Mouse (Mus musculus) kidney, postnatal 0 days (tissue): ENCODE measurements at regions not wholly inside any gene's neighbourhood (a gene's known extent, or its start where the extent isn't known, plus 50 kb on each side); places are given as distances from the start of the nearest gene placed in this dataset.

Experiments
- ATAC-seq: fragments of 200-750 bp; cut with Nextera tagmentation; replicated peaks from 2 replicates; pipeline ENCODE4 v1.8.0; 2017; ENCODE audit warnings: low read depth, moderate number of reproducible peaks, moderate TSS enrichment, moderate library complexity; ENCODE audit not compliant: low FRiP score
- DNase-seq: peaks from one replicate; pipeline ENCODE4 v3.0.0-alpha.2; 2016; ENCODE audit warnings: low spot score
- H3K27ac ChIP-seq: fragments of 300-500 bp; sonication (generic); 2 replicates; pipeline ENCODE4 v1.5.1; 2014; ENCODE audit warnings: mild to moderate bottlenecking
- H3K27me3 ChIP-seq: fragments of 300-500 bp; sonication (generic); 2 replicates; pipeline ENCODE4 v1.6.1; 2014; ENCODE audit warnings: low read length, mixed read lengths; ENCODE audit not compliant: insufficient read depth
- H3K36me3 ChIP-seq: fragments of 300-500 bp; sonication (generic); 2 replicates; pipeline ENCODE4 v1.6.1; 2014; ENCODE audit warnings: low read length, mixed read lengths; ENCODE audit not compliant: insufficient read depth
- H3K4me1 ChIP-seq: fragments of 300-500 bp; sonication (generic); replicated peaks from 2 replicates; pipeline ENCODE4 v1.6.1; 2014; ENCODE audit warnings: antibody characterized with exemption, low read length, mixed read lengths; ENCODE audit not compliant: insufficient read depth
- H3K4me2 ChIP-seq: fragments of 300-500 bp; sonication (generic); 2 replicates; pipeline ENCODE4 v1.6.1; 2014; ENCODE audit warnings: mild to moderate bottlenecking, low read length, moderate library complexity, mixed read lengths
- H3K4me3 ChIP-seq: fragments of 300-500 bp; sonication (generic); replicated peaks from 2 replicates; pipeline ENCODE4 v1.5.1; 2014; ENCODE audit warnings: low read depth, low read length
- H3K9ac ChIP-seq: fragments of 300-500 bp; sonication (generic); 2 replicates; pipeline ENCODE4 v1.6.1; 2014; ENCODE audit warnings: low read depth, low read length
- H3K9me3 ChIP-seq: fragments of 300-500 bp; sonication (generic); replicated peaks from 2 replicates; pipeline ENCODE4 v1.6.1; 2016; ENCODE audit warnings: low read length, inconsistent platforms, mixed read lengths
- CTCF ChIP-seq: IDR thresholded peaks from 2 replicates; pipeline ENCODE4 v1.5.1; 2016; ENCODE audit warnings: antibody characterized with exemption, low read depth, mild to moderate bottlenecking, moderate library complexity
- WGBS: fragments of 180-500 bp; shearing (Covaris S2); extraction: QIAGEN DNeasy Blood & Tissue Kit; methylation state at CpG from one replicate; pipeline ENCODE4 v1.1.7; 2014; 5-methylcytosine and 5-hydroxymethylcytosine counted together

DNA sequence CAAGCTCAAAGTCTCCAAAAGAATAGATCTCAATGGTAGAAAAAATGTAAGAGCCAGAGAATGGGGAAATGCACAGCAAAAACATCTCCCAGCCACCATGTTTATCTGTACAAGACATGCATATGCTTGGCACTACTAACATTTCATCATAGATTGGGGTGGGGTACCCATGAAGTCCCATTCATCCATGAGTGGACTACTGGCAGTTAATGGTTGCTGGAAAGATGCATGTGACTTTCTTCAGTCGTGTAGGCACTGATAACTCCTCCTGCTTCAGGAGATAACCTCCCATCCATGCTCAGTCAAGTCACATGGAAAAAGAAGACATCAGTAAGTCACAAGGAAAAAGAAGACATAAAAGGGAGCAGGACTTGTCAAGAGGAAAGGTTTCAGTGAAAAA, 65.3 kb downstream of the Lpar4 start:
- Histone ChIP-seq H3K27me3 (no peaks in the 10 kb centered on the region), H3K9me3 (no peaks in the 10 kb centered on the region), H3K9ac (no peak overlapping the region), H3K27ac (no peak overlapping the region), H3K4me3 (no peak overlapping the region), H3K36me3 (no peaks in the 10 kb centered on the region), H3K4me1 (no peaks in the 10 kb centered on the region), H3K4me2 (no peak overlapping the region)
- DNase-seq = no peak
- WGBS = 63% methylated on average over 1 of the region's 1 CpGs
- ATAC-seq = no peak
- TF ChIP-seq CTCF = no peak

DNA sequence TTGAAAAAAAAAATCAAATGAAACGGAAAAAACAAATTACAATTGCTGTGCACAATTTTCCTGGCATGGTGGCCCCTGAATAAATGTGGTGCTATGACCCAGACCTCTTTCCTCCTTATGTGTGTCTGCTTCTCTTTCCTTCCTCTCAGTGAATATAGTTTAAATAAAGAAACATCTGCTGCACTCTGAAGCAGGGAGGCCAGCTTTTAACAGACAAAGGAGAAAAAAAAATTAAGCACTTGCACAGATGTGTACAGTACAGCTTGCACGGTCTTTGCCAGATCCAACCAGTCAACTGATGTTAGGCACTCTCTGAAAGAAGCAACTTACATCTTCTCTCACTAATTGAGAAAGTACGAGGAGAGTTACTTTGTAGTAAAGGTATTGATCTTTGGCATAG, 66.4 kb downstream of the Lpar4 start:
- no peaks in the 10 kb centered on the region for H3K9me3 ChIP-seq
- no peaks in the 10 kb centered on the region for H3K4me1 ChIP-seq
- no peak for DNase-seq
- no peak overlapping the region for H3K4me2 ChIP-seq
- no peaks in the 10 kb centered on the region for H3K36me3 ChIP-seq
- ATAC-seq = no peak
- no peak overlapping the region for H3K9ac ChIP-seq
- no peak overlapping the region for H3K27ac ChIP-seq
- no peaks in the 10 kb centered on the region for H3K27me3 ChIP-seq
- no peak overlapping the region for H3K4me3 ChIP-seq
- WGBS = 57% methylated on average over 3 of the region's 3 CpGs
- TF ChIP-seq CTCF = no peak

DNA sequence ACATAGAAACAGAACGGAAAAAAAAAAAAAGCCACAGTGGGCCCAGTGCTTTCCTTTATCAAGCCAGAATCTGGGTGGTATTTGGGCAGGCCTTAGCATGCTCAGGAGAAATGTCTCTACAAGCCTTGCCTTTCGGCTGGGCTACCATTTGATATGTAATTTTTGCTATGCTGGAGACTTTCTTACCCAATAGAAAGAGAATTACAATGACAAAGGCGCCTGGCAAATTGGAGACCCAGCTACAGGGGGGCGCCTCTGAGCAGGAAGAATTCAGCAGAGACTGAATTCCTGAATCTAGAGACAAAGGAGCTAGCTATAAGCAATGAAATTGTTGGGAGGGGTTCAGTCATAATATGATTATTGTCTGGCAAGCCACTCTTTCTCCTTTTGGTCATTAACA, 67.4 kb downstream of the Lpar4 start:
- TF ChIP-seq CTCF = no peak
- H3K36me3 ChIP-seq = no peaks in the 10 kb centered on the region
- 52% methylated on average over 4 of the region's 4 CpGs for WGBS

DNA sequence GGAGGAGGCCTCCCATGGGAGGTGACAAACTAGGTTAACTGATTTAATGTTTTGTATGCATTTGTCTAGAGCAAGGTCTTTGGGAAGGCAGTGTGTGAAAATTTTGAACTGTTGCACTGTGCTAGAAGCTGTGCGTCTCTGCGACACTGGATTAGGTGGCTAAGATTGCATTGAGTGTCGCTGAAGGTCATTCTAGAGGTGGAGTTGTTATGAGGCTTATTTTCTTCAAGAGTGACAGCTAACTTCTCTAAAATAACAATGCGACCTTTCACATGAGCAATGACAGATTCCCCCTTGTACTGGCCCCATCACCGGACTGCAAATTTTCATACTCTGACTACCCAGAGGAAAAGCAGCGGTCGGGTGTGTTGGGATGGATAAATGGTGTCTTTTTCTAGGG, 83.8 kb upstream of the P2ry10 start:
- no peak for TF ChIP-seq CTCF
- no peak overlapping the region for H3K4me3 ChIP-seq
- no peak overlapping the region for H3K4me2 ChIP-seq
- H3K27ac ChIP-seq = no peak overlapping the region
- H3K36me3 ChIP-seq = no peaks in the 10 kb centered on the region
- no peak overlapping the region for H3K9ac ChIP-seq
- DNase-seq = no peak
- no peaks in the 10 kb centered on the region for H3K9me3 ChIP-seq
- 63% methylated on average over 7 of the region's 7 CpGs for WGBS
- no peaks in the 10 kb centered on the region for H3K4me1 ChIP-seq
- H3K27me3 ChIP-seq = no peaks in the 10 kb centered on the region
- no peak for ATAC-seq

More for the DNA sequence above, 67.4 kb downstream of the Lpar4 start:
- Histone ChIP-seq H3K4me1 (no peaks in the 10 kb centered on the region), H3K27me3 (no peaks in the 10 kb centered on the region), H3K4me3 (no peak overlapping the region), H3K9me3 (no peaks in the 10 kb centered on the region), H3K9ac (no peak overlapping the region), H3K4me2 (no peak overlapping the region), H3K27ac (no peak overlapping the region)
- no peak for ATAC-seq
- DNase-seq = no peak

DNA sequence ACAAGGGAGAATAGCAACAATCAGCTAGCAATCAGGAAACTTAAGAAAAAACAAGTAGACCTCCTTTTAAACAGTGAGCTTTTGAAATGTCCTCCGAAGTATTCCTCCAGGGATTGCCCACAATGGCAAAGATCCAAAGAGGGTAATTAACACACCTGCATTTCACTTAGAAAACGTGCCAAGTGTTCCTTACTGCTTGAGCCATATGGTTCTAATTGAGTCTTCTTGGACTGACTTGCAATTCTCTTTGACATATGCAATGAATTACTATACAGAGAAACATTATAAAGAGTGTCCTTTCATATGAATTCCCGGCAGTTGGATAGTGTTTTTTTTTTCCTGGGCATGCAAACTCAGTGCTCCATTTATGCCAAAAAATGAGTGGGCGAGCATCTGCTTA, 79.3 kb upstream of the P2ry10 start:
- H3K9me3 ChIP-seq = no peaks in the 10 kb centered on the region
- no peak overlapping the region for H3K9ac ChIP-seq
- H3K4me1 ChIP-seq = no peaks in the 10 kb centered on the region
- H3K27me3 ChIP-seq = no peaks in the 10 kb centered on the region
- TF ChIP-seq CTCF = no peak
- no peak overlapping the region for H3K27ac ChIP-seq
- 49% methylated on average over 4 of the region's 4 CpGs for WGBS
- no peak overlapping the region for H3K4me3 ChIP-seq
- no peak for DNase-seq
- H3K36me3 ChIP-seq = no peaks in the 10 kb centered on the region
- no peak for ATAC-seq
- H3K4me2 ChIP-seq = no peak overlapping the region

DNA sequence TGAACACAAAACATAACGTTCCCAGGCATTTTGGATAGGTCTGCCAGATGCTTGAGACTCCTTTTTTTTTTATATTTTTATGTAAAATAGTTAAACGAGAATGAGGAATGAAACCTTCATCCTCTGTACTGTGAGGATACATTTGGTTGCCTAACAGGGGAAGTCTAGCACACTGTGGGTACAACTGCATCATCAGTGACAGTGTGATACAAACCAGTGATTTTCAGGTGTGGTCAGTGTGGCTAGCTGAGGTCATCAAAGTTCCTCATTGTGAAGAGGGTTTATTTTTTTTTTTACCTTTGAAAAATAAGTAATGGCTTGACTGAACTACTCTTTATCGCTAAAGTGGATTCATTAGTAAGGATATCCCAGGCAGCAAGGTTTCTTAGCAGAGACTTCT, 75.7 kb upstream of the P2ry10 start:
- Histone ChIP-seq H3K27ac (no peak overlapping the region), H3K4me1 (no peaks in the 10 kb centered on the region), H3K36me3 (no peaks in the 10 kb centered on the region), H3K4me3 (no peak overlapping the region), H3K27me3 (no peaks in the 10 kb centered on the region), H3K9me3 (no peaks in the 10 kb centered on the region), H3K4me2 (no peak overlapping the region), H3K9ac (no peak overlapping the region)
- TF ChIP-seq CTCF = no peak
- 65% methylated on average over 3 of the region's 3 CpGs for WGBS
- ATAC-seq (no peak), DNase-seq (no peak)

DNA sequence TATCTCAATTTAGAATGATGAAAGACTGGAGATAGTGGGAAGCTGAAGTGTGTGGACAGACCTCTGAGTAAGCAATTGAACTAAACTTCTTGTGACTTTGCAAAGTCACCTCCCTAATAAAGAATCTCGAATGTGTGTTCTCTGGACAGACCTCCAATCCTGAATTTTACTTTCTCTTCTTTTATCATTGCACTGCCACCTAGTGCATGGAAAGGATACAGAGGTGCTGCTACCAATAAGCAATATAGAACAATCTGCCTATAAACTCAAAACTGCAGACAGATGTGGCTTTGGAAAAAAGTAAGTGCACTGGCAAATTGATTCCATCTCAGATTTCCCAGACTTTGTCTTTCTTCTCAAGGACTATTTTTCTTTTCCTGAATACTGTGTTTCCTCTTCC, 73.0 kb upstream of the P2ry10 start:
- no peaks in the 10 kb centered on the region for H3K4me1 ChIP-seq
- no peak overlapping the region for H3K27ac ChIP-seq
- TF ChIP-seq CTCF = peak; percentile 59
- H3K4me3 ChIP-seq = no peak overlapping the region
- no peaks in the 10 kb centered on the region for H3K36me3 ChIP-seq
- DNase-seq = peak; percentile 48
- H3K9me3 ChIP-seq = no peaks in the 10 kb centered on the region
- no peak for ATAC-seq
- no peaks in the 10 kb centered on the region for H3K27me3 ChIP-seq
- 22% methylated on average over 1 of the region's 1 CpGs for WGBS
- no peak overlapping the region for H3K9ac ChIP-seq
- H3K4me2 ChIP-seq = no peak overlapping the region
